ENCODE assay signal across 13 mouse cellular contexts in genomic region chr4:143209997-143210396, GRCm38 (mm10).
"Had no signal": no experiment of that assay in that cellular context is flagged by ENCODE, and none has a peak within 500 bp of the region (broad histone marks: within the 10 kb centered on the region; RNA-seq: fewer than 3 reads in every experiment).

No protein-coding gene starts in this region.

- H3K9ac ChIP-seq: kidney, embryonic 15.5 days; limb, embryonic 12.5 days; liver, embryonic 14.5 days; stomach, embryonic 15.5 days had no signal

- H3K9me3 ChIP-seq: kidney, embryonic 15.5 days; limb, embryonic 12.5 days; stomach, embryonic 15.5 days had no signal

- H3K36me3 ChIP-seq: kidney, embryonic 15.5 days; limb, embryonic 12.5 days; stomach, embryonic 15.5 days had no signal

- H3K4me2 ChIP-seq: kidney, embryonic 15.5 days; stomach, embryonic 15.5 days had no signal

- ATAC-seq: intestine, embryonic 16.5 days had no signal

- H3K27ac ChIP-seq: kidney, embryonic 15.5 days; limb, embryonic 12.5 days; liver, embryonic 14.5 days; stomach, embryonic 15.5 days had no signal

- H3K27me3 ChIP-seq: kidney, embryonic 15.5 days; limb, embryonic 12.5 days; stomach, embryonic 15.5 days had no signal

- H3K4me3 ChIP-seq: kidney, embryonic 15.5 days; limb, embryonic 12.5 days; stomach, embryonic 15.5 days had no signal

- DNase-seq: kidney, adult 2 months; kidney, postnatal 25 days; layer of hippocampus, postnatal 36 days; lung, adult 18-20 months; retina, postnatal 1 day; right cerebral cortex, postnatal 4 days; spleen, adult 18-20 months; thymus, postnatal 36 days had no signal
